Mouse (Mus musculus): Measurements from ENCODE around the gene Sphk2. TPM values are rescaled to one million over a fixed set of nuclear protein-coding genes. Genes with fewer than 3 reads are reported as not detected.

The Sphk2 gene
- polyA plus RNA-seq, 1 experiment = 27.7 TPM

GRCm38 (mm10) chr7:45683396-45684050 is 34.3 kb downstream of the Sphk2 start, which contains the start of gene Ntn5:
TSS of gene Ntn5 (plus strand) at chr7:45684022.
- no peak for DNase-seq
- H3K27ac ChIP-seq (ENCODE audit: insufficient read depth, low read length) = no peak within 1 kb of the TSS
- peaks cover 29% of the 10 kb centered on the region for H3K4me1 ChIP-seq (ENCODE audit: control insufficient read depth, insufficient read depth, low read length)
- 81% methylated on average over 7 of the region's 7 CpGs for WGBS
- no peak within 1 kb of the TSS for H3K4me3 ChIP-seq (replicated peaks; ENCODE audit: insufficient read depth, low read depth, low read length)
- TF ChIP-seq CTCF (IDR thresholded peaks at IDR 0.05; ENCODE audit: borderline replicate concordance, insufficient read depth, low read depth, low read length) (no peak), POLR2A (IDR thresholded peaks at IDR 0.05; ENCODE audit: borderline replicate concordance, insufficient read depth, low read length) (no peak)
- H3K27me3 ChIP-seq (ENCODE audit: control insufficient read depth, insufficient read depth, low read length) = no peaks in the 10 kb centered on the region

- Histone ChIP-seq H3K4me1 (ENCODE audit: control insufficient read depth, insufficient read depth, low read length) (peaks cover 29% of the 10 kb centered on the region), H3K27ac (ENCODE audit: insufficient read depth, low read length) (peak overlapping the region; percentile 74), H3K4me3 (replicated peaks; ENCODE audit: insufficient read depth, low read depth, low read length) (no peak overlapping the region), H3K27me3 (ENCODE audit: control insufficient read depth, insufficient read depth, low read length) (no peaks in the 10 kb centered on the region)
- DNase-seq = peak; percentile 87 to 90
- TF ChIP-seq POLR2A (IDR thresholded peaks at IDR 0.05; ENCODE audit: borderline replicate concordance, insufficient read depth, low read length) (peak; percentile 23; the same call in 1 of the 2 replicates), CTCF (IDR thresholded peaks at IDR 0.05; ENCODE audit: borderline replicate concordance, insufficient read depth, low read depth, low read length) (peak; percentile 99)
- WGBS = 29% methylated on average over 14 of the region's 14 CpGs
Measured at GRCm38 (mm10) chr7:45682144-45683126, 35.4 kb downstream of the Sphk2 start.

GRCm38 (mm10) chr7:45681046-45681736 is 36.6 kb downstream of the Sphk2 start:
- DNase-seq = peak; percentile 60 to 80
- WGBS = 38% methylated on average over 8 of the region's 8 CpGs
- Histone ChIP-seq H3K27me3 (ENCODE audit: control insufficient read depth, insufficient read depth, low read length) (no peaks in the 10 kb centered on the region), H3K27ac (ENCODE audit: insufficient read depth, low read length) (peak overlapping the region; percentile 73), H3K4me3 (replicated peaks; ENCODE audit: insufficient read depth, low read depth, low read length) (no peak overlapping the region), H3K4me1 (ENCODE audit: control insufficient read depth, insufficient read depth, low read length) (peaks cover 29% of the 10 kb centered on the region)
- TF ChIP-seq CTCF (IDR thresholded peaks at IDR 0.05; ENCODE audit: borderline replicate concordance, insufficient read depth, low read depth, low read length) = no peak
- TF ChIP-seq POLR2A (IDR thresholded peaks at IDR 0.05; ENCODE audit: borderline replicate concordance, insufficient read depth, low read length) = no peak

GRCm38 (mm10) chr7:45679966-45680621 is 37.7 kb downstream of the Sphk2 start:
- Histone ChIP-seq H3K27me3 (ENCODE audit: control insufficient read depth, insufficient read depth, low read length) (no peaks in the 10 kb centered on the region), H3K27ac (ENCODE audit: insufficient read depth, low read length) (peak overlapping the region; percentile 73; the same call in 1 of the 2 replicates), H3K4me1 (ENCODE audit: control insufficient read depth, insufficient read depth, low read length) (peaks cover 29% of the 10 kb centered on the region), H3K4me3 (replicated peaks; ENCODE audit: insufficient read depth, low read depth, low read length) (no peak overlapping the region)
- DNase-seq = peak in 1 of 2 experiments; percentile 61
- WGBS = 56% methylated on average over 14 of the region's 14 CpGs
- no peak for TF ChIP-seq POLR2A (IDR thresholded peaks at IDR 0.05; ENCODE audit: borderline replicate concordance, insufficient read depth, low read length)
- TF ChIP-seq CTCF (IDR thresholded peaks at IDR 0.05; ENCODE audit: borderline replicate concordance, insufficient read depth, low read depth, low read length) = no peak

GRCm38 (mm10) chr7:45678513-45678912 is 39.3 kb downstream of the Sphk2 start:
- H3K4me1 ChIP-seq (ENCODE audit: control insufficient read depth, insufficient read depth, low read length) = peaks cover 29% of the 10 kb centered on the region
- 80% methylated on average over 14 of the region's 14 CpGs for WGBS
- no peak overlapping the region for H3K4me3 ChIP-seq (replicated peaks; ENCODE audit: insufficient read depth, low read depth, low read length)
- no peak for DNase-seq
- TF ChIP-seq POLR2A (IDR thresholded peaks at IDR 0.05; ENCODE audit: borderline replicate concordance, insufficient read depth, low read length) (no peak), CTCF (IDR thresholded peaks at IDR 0.05; ENCODE audit: borderline replicate concordance, insufficient read depth, low read depth, low read length) (no peak)
- no peak overlapping the region for H3K27ac ChIP-seq (ENCODE audit: insufficient read depth, low read length)
- no peaks in the 10 kb centered on the region for H3K27me3 ChIP-seq (ENCODE audit: control insufficient read depth, insufficient read depth, low read length)

GRCm38 (mm10) chr7:45677627-45678295 is 40.0 kb downstream of the Sphk2 start:
- H3K27me3 ChIP-seq (ENCODE audit: control insufficient read depth, insufficient read depth, low read length) = no peaks in the 10 kb centered on the region
- H3K4me3 ChIP-seq (replicated peaks; ENCODE audit: insufficient read depth, low read depth, low read length) = no peak overlapping the region
- DNase-seq = no peak
- H3K4me1 ChIP-seq (ENCODE audit: control insufficient read depth, insufficient read depth, low read length) = peaks cover 26% of the 10 kb centered on the region
- TF ChIP-seq POLR2A (IDR thresholded peaks at IDR 0.05; ENCODE audit: borderline replicate concordance, insufficient read depth, low read length) (no peak), CTCF (IDR thresholded peaks at IDR 0.05; ENCODE audit: borderline replicate concordance, insufficient read depth, low read depth, low read length) (no peak)
- no peak overlapping the region for H3K27ac ChIP-seq (ENCODE audit: insufficient read depth, low read length)
- WGBS = 83% methylated on average over 7 of the region's 7 CpGs
